Mouse (Mus musculus) liver, embryonic 14.5 days (tissue): ENCODE data around the gene Slc3a1.

Experiments used
- CTCF ChIP-seq: IDR thresholded peaks from 2 replicates; pipeline ENCODE4 v1.5.1; 2016; ENCODE audit warnings: antibody characterized with exemption, low read depth, control low read depth
- EP300 ChIP-seq: IDR thresholded peaks from 2 replicates; pipeline ENCODE4 v1.6.1; 2016; ENCODE audit warnings: antibody characterized with exemption, low read depth

DNA sequence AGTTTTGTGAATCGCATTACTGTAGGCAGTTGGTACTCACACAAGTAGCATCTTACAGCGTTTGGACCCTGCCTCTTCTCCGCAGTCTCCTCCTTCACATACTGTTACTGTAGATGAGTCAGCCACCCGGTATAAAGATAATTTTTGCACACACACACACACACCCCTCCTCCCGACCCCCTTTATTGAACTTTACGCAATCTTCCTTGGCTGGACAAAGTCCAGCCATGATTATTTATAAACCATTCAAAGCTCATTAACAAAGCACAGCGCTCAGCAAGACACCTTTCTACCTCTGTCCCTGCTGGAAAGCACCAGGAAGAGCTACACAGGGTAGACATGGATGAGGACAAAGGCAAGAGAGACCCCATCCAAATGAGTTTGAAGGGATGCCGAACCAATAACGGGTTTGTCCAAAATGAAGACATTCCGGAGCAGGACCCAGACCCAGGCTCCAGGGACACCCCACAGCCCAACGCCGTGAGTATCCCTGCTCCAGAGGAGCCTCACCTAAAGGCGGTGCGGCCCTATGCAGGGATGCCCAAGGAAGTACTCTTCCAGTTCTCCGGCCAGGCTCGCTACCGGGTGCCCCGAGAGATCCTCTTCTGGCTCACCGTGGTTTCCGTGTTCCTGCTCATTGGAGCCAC lies at the start of gene Slc3a1:
- TF ChIP-seq CTCF (no peak), EP300 (no peak)
